Comparison of ENCODE assay signal across 7 mouse cellular contexts in genomic region chr9:52167084-52167483, GRCm38 (mm10). TPM values are rescaled to one million over a fixed set of nuclear protein-coding genes. Genes with fewer than 3 reads are reported as not detected.
DNase-seq lines count a peak whose midpoint lies in the region; ATAC-seq and TF ChIP-seq lines count a peak whose summit lies in the region.

No protein-coding gene starts in this region.

- intact Hi-C loops in gastrocnemius, postnatal 14 days (cut with DNase I; ENCODE audit: low total_unique reads): no loop called here

- peak overlapping the region; percentile 100 for H3K9ac ChIP-seq in forebrain, embryonic 14.5 days (ENCODE audit: low read length)
- H3K9ac ChIP-seq in limb, embryonic 15.5 days: no peak overlapping the region
- H3K9ac ChIP-seq in stomach, postnatal 0 days (ENCODE audit: low read length): no peak overlapping the region; the same call in 1 of the 2 replicates

- peaks cover 16% of the 10 kb centered on the region for H3K36me3 ChIP-seq in megakaryocyte, embryonic 14.5 days (replicated peaks; ENCODE audit: low read length)
- no peaks in the 10 kb centered on the region for H3K36me3 ChIP-seq in forebrain, embryonic 14.5 days (ENCODE audit: control insufficient read depth, insufficient read depth, low read length)
- H3K36me3 ChIP-seq in limb, embryonic 15.5 days: no peaks in the 10 kb centered on the region
- no peaks in the 10 kb centered on the region for H3K36me3 ChIP-seq in stomach, postnatal 0 days (ENCODE audit: control insufficient read depth, insufficient read depth, low read length)

- H3K27ac ChIP-seq in forebrain, embryonic 14.5 days (ENCODE audit: low read depth, low read length): peak overlapping the region; percentile 98
- no peak overlapping the region for H3K27ac ChIP-seq in limb, embryonic 15.5 days
- no peak overlapping the region for H3K27ac ChIP-seq in stomach, postnatal 0 days (replicated peaks)

- peaks cover 58% of the 10 kb centered on the region for H3K4me1 ChIP-seq in megakaryocyte, embryonic 14.5 days
- H3K4me1 ChIP-seq in forebrain, embryonic 14.5 days (ENCODE audit: control insufficient read depth, insufficient read depth, low read length): peaks cover 25% of the 10 kb centered on the region
- H3K4me1 ChIP-seq in limb, embryonic 15.5 days: peaks cover 11% of the 10 kb centered on the region
- H3K4me1 ChIP-seq in stomach, postnatal 0 days (replicated peaks; ENCODE audit: control insufficient read depth, insufficient read depth): no peaks in the 10 kb centered on the region

- peak overlapping the region; percentile 72 for H3K4me2 ChIP-seq in forebrain, embryonic 14.5 days (ENCODE audit: low read length)
- peak overlapping the region; percentile 66; the same call in 1 of the 2 replicates for H3K4me2 ChIP-seq in limb, embryonic 15.5 days
- peak overlapping the region; percentile 86 for H3K4me2 ChIP-seq in stomach, postnatal 0 days (replicated peaks; ENCODE audit: low read depth)

- ATAC-seq in megakaryocyte, adult 5-6 weeks (ENCODE audit: poor library complexity, severe bottlenecking): no peak
- ATAC-seq in forebrain, embryonic 14.5 days: no peak
- no peak for ATAC-seq in limb, embryonic 15.5 days (ENCODE audit: insufficient number of reproducible peaks, low FRiP score, low TSS enrichment, low read depth)
- ATAC-seq in stomach, postnatal 0 days (ENCODE audit: low FRiP score, low TSS enrichment): no peak

- DNase-seq in forebrain, embryonic 14.5 days (ENCODE audit: low spot score): peak; percentile 11
- no peak for DNase-seq in stomach, postnatal 0 days (ENCODE audit: low spot score)
- no peak for DNase-seq in gastrocnemius, postnatal 14 days
- DNase-seq in cerebellum, postnatal 36 days: no peak

- no peak for TF ChIP-seq EP300 in stomach, postnatal 0 days (optimal IDR thresholded peaks at IDR 0.05)

- no peaks in the 10 kb centered on the region for H3K27me3 ChIP-seq in megakaryocyte, embryonic 14.5 days (replicated peaks)
- H3K27me3 ChIP-seq in forebrain, embryonic 14.5 days (replicated peaks; ENCODE audit: control insufficient read depth, insufficient read depth, low read length): no peaks in the 10 kb centered on the region
- no peaks in the 10 kb centered on the region for H3K27me3 ChIP-seq in limb, embryonic 15.5 days
- no peaks in the 10 kb centered on the region for H3K27me3 ChIP-seq in stomach, postnatal 0 days (ENCODE audit: control insufficient read depth, insufficient read depth, low read length)

- 4% methylated on average over 3 of the region's 3 CpGs for WGBS in forebrain, embryonic 14.5 days
- WGBS in limb, embryonic 15.5 days: 16% methylated on average over 3 of the region's 3 CpGs
- 18% methylated on average over 3 of the region's 3 CpGs for WGBS in stomach, postnatal 0 days

- no peaks in the 10 kb centered on the region for H3K9me3 ChIP-seq in megakaryocyte, embryonic 14.5 days
- H3K9me3 ChIP-seq in forebrain, embryonic 14.5 days (replicated peaks; ENCODE audit: control insufficient read depth, low read length): no peaks in the 10 kb centered on the region
- H3K9me3 ChIP-seq in limb, embryonic 15.5 days: no peaks in the 10 kb centered on the region
- H3K9me3 ChIP-seq in stomach, postnatal 0 days (ENCODE audit: control insufficient read depth, low read length): no peaks in the 10 kb centered on the region

- TF ChIP-seq CTCF in stomach, postnatal 0 days (IDR thresholded peaks at IDR 0.05; ENCODE audit: low read depth): no peak

- peak overlapping the region; percentile 99 for H3K4me3 ChIP-seq in megakaryocyte, embryonic 14.5 days (replicated peaks)
- H3K4me3 ChIP-seq in forebrain, embryonic 14.5 days (ENCODE audit: low read depth, low read length): peak overlapping the region; percentile 94
- H3K4me3 ChIP-seq in limb, embryonic 15.5 days: peak overlapping the region; percentile 88
- H3K4me3 ChIP-seq in stomach, postnatal 0 days (ENCODE audit: low read depth, low read length): peak overlapping the region; percentile 85

RNA-seq across cellular contexts. Expression of gene Zc3h12c, which starts 1.3 kb away (rescaled TPM):
- 0.22 TPM in 1 of 2 replicates, not detected in the other for polyA plus RNA-seq in megakaryocyte, embryonic 14.5 days (2012; ENCODE audit: insufficient read depth, low replicate concordance)
- 3.2 and 5.0 TPM in 2 replicates for total RNA-seq in megakaryocyte, adult 5-6 weeks (2015)
- 4.0 and 4.3 TPM in 2 replicates for total RNA-seq in megakaryocyte, adult 5-6 weeks (2017)
- 9.9 and 10.5 TPM in 2 replicates for polyA plus RNA-seq in forebrain, embryonic 14.5 days (2014; fragmentation: Nextera tagmentation; extraction: Ambion mirVana)
- 2.8 and 2.9 TPM in 2 replicates for polyA plus RNA-seq in limb, embryonic 15.5 days (2015; fragmentation: Nextera tagmentation; extraction: Ambion mirVana)
- polyA plus RNA-seq in stomach, postnatal 0 days (2015; fragmentation: Nextera tagmentation; extraction: Ambion mirVana): 1.1 and 1.2 TPM in 2 replicates
- total RNA-seq in gastrocnemius, postnatal 14 days (2021): 1 to 10 TPM; 5.7 to 6.4 TPM
